Mouse (Mus musculus) layer of hippocampus, postnatal 25 days (tissue): ENCODE data around the gene Trap1. TPM values are rescaled to one million over a fixed set of nuclear protein-coding genes. Genes with fewer than 3 reads are reported as not detected.
"Not testable (repeated sequence)": the region's sequence is repeated elsewhere in the genome, so short reads cannot be mapped to it uniquely, and the experiment has no call there.

Experiments used
- DNase-seq, 2 experiments: peaks; one replicate each; pipeline ENCODE4 v3.0.0; 2022; ENCODE audit warnings: mixed read lengths in 2 of 2, low spot score in 1 of 2; ENCODE audit errors: extremely low spot score in 1 of 2
- total RNA-seq, 2 experiments: library from RNA; stranded (reverse); gene quantifications; 2 replicates each; pipeline ENCODE4 v1.2.3; 2021

Trap1 gene
- total RNA-seq, 2 experiments from 2014 or later, result 65.0 to 73.1 TPM

DNA sequence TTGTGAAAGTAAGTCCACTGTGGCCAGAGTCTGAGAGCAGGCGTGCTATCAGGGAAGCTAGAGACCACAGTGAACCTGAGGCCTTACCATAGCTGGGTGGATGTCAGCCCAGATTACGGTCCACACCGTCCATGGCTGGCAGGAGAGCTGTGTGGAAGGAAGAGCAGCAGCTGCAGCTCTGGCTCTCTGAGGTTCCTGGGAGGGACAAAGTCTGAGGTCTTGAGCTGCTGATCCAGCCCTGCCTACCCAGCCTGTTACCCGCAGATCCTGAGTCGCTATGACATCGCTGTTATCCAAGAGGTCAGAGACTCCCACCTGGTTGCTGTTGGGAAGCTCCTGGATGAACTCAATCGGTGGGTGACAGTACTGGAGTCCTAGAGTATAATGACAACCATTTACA is 39.9 kb downstream of the Trap1 start:
- DNase-seq, result no peak

DNA sequence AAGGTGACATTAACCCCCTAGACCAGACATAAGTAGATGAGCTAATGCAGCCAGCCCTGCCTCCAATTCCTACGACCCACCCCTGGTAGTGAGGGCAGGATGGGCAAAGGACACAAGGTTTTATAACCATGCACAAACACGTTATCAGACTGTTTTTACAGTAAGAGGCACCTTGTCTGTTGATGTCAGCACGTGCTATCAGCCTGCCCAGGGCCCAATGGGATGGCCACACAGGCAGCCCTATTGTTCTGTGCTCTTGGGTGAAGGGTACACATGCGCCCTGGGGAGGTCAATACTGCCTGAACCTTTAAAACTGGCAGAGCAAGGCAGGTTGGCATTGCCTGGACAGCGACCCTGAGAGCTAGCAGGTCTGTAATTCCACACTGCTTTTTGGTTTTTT is 40.8 kb downstream of the Trap1 start, which contains the start of gene Dnase1:
Gene Dnase1, plus strand, starts transcription at position 136 of the 400 bp plus-strand sequence.
- DNase-seq, result no peak

DNA sequence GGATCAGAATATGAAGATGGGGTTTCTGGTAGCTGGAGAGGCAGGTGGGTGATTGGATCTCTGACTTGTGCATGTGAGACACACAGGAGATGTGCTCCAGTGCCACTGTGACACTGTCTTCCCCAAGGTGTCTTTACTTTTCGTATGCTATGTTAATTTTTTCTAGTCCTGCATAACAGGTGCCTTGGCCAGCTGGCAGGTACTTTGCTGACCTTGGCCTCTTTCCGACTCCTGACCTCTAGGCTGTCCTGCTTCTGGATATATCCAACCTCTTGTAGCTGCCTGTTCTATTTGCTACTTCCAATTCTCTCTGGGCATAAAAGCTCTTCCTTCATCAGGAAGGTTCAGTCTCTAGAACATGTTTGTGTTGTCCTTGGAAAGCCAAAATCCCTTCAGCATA is 42.1 kb downstream of the Trap1 start:
- DNase-seq, result no peak

DNA sequence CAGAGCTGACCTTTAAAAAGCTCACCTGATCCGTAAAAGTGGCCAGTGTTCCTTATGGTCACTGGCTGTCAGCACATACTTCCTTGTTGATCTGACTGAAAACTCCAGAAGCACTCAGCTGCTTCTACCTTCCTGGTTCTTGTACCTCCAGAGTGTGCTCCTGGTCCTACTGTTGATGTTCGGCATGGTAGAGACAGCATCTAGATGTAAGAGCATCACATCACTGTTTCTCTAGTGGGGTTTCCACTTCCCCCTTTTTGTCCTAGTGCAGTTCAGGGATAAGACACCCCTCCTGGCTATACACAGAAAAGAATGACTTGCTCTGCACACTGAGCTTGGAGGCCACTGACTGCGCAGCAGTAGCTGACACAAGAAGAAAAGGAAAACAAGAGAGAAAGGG is 43.2 kb downstream of the Trap1 start:
- DNase-seq, result no peak

DNA sequence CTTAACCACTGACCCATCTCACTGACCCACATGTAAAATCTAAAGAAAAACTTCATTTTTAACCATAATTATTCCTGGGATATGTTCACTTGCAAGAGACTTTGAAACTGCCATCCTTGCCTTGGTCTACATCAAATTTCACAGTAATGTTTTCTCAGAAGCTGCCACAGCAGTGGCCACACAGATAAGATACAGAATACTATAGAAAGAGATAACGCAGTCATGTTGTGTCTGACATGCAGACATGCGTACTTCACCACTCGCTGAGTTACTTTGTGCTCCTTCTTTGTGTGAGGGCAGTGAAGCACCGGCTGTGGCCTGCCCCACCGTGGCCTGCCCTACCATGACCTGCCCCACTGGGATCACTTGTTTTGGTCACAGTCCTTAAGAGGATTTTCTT is 43.7 kb downstream of the Trap1 start:
- no peak for DNase-seq

DNA sequence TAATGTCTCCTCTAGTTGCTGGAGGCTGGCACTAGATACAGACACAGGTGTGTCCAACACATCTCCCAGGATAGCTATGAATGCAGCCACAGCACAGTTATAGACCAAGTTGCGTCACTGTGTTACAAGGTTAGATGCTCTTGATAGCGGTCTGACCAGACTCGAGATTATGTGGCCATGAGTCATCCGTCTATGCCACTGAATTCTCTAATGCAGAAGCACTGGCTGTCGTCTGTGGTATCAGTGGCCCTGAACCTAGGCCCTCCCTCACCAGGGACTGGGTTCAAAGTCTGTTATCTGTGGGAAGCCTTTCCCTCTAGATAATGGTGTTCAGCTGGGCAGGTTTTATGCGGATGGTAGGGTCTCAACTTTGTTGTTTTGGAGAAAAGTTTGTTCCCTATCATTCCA is 45.3 kb downstream of the Trap1 start:
- DNase-seq, result no peak

DNA sequence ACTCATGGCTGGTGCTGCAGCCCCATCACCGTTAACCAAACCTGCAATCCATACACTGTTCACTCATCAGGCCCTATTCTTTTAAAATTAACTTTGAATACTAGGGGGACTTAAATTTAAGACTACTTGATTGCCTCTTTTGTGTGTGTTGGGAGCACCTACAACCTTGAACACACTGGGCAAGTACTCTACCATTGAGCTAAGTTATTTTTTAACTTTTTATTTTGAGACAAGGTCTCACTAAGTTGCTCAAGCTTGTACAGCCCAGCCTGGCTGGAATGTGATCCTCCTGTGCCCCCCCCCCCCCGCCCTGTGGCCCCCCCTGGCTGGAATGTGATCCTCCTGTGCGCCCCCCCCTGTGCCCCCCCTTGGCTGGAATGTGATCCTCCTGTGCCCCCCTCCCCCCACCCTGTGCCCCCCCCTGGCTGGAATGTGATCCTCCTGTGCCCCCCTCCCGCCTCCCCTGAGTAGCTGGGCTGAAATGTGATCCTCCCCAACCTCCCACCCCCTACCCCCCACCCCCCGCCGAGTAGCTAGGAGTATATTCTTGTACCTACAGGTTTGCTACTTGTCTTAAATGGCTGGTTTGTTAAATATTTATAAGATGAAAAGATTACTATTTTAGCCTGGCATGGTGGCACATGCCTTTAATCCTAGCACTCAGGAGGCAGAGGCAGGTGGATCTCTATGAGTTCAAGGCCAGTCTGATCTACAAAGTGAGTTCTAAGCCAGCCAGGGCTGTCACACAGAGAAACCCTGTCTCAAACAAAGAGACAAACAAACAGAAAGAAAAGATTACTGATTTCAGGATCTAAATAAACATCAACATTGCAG is 46.0 kb downstream of the Trap1 start:
- DNase-seq, result no peak

DNA sequence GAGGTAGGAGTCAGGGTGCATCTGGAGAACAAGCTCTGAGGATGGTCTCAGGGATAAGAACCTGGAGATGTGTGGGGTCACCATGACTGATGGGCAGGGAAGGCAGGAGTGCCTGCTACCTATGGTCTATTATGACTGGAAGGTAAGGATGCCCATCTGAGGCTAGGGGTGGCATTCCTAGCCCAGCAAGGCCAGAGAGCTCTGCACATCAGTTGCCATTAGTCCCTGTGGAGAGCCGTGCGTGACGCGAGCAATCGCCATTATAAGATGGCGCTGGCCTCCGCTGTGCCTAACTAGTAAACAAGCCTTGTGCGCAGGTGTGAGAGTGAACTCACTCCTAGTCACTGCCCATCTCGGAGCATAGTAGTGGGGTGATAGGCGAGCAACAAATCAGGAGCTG is 47.1 kb downstream of the Trap1 start:
- DNase-seq, result no peak

DNA sequence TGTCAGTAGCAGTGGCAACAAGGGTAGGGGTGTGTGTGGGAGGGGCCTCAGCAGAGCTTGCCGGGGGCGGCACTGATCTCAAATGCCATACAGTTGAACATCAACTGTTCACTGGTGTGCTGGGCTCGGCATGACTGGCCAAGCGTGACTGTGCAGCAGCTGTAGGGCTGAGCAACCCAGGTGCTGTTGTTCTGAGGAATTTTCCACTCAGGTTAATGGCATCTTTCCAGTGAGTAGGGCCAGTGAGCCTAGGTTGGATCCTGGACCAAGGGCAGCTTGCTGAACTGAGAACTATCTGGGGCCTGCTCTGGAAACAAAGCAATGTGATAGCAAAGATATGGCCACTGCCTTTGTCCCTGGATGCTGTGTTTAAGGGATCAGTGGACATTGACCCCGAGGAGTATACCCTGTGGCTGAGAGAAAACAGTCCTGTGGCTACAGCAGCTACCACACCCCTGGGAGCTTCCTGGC is 48.2 kb downstream of the Trap1 start:
- DNase-seq, result no peak

DNA sequence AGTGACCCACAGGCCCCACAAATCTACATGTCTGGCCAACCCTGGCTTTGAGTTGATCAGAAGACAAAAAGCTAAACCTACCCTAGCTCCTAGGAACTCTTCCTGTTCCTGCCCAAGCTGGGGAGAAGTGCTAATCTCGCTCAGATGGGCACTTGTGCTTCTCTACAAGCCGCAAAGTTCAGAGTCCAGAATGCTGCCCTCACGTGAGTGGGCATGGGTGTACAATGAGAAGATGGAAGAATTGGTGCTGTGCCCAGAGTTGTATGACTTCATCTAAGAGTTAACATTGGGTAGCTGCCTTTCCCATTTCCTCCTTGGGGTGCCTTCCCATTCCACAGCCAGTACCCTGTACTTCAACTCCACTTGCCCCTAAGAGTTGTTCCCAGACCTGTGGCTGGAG is 50.4 kb downstream of the Trap1 start:
- DNase-seq, result no peak

DNA sequence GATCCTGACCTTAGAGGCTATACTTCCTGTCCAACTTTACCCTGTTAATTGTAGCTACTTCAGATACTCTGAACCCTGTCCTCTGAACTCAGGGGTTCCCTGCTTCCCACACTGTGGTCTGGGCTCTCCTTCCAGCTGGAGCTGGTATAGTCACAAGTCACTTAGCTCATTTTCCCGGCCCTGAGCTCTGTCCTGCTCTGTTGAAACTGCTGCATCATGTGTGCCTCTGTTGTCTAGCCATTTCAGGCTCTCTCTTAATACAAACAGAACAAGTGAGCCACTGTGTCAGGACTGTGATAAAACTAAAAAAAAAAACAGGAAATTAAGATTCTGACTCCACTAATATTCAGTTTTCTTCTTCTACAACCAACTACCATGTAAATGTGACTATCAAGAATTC is 51.0 kb downstream of the Trap1 start:
- no peak for DNase-seq

DNA sequence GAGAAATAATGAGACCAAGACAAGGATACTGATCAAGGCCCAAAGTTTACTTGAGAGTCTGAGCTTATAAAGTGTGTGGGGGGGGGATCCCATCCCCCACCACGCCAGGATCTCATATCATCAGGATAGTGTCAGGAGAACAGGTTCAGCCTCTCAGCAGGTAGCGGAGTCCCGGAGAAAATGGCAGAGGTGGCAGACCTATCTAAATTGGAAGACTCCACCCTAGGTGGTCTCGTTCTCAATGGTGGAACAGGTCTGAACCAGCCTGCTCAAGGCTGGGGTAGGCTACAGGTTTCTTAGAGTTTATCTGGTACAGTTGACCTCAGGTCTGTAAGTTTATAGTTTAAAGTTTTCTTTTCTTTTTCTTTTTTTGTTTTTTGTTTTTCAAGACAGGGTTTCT is 54.9 kb downstream of the Trap1 start:
- DNase-seq, result no peak

DNA sequence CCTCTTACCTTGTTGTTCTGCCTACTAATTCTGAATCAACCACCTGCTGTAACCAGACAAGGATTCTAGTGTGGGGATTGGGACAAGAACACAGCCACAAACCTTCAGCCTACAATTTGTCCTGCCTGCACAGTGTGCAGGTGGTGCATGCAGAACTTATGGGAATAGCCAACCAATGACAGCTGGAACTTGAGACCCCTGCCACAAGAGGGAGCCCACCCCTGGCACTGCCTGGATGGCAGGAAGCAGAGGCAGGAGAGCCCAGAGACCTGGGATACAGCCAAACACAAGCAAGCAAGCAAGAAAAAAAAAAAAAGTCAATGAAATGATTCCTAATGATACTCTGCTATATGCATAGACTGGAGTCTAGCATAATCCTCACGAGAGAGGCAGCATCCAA is 56.4 kb downstream of the Trap1 start:
- no peak for DNase-seq

DNA sequence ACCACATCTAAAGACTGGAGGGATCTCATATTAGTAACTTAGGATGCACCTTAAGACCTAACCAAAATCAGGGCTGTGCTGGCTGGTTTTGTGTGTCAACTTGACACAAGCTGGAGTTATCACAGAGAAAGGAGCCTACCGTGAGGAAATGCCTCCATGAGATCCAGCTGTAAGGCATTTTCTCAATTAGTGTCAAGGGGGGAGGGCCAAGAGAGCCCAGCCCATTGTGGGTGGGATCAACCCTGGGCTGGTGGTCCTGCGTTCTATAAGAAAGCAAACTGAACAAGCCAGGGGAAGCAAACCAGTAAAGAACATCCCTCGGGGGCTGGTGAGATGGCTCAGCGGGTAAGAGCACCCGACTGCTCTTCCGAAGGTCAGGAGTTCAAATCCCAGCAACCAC is 60.2 kb downstream of the Trap1 start:
- DNase-seq, result not testable (repeated sequence)

DNA sequence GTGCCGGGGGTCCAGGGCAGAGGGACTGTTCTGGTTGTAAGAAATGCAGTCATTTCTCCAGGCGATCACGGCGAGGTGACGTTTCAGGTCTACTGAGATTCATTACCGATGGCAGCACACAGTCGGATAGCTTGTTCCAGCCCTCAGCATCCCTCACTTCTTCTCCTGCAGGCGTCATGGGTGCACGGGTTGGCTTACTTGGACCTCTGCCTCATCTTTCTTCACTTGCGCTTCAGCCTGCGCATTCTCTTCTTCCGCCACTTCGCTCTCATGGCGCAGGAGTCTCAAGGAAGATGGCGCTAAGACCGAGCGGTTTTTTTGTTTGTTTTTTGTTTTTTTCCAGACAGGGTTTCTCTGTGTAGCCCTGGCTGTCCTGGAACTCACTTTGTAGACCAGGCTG is 60.8 kb downstream of the Trap1 start:
- DNase-seq, result not testable (repeated sequence)

DNA sequence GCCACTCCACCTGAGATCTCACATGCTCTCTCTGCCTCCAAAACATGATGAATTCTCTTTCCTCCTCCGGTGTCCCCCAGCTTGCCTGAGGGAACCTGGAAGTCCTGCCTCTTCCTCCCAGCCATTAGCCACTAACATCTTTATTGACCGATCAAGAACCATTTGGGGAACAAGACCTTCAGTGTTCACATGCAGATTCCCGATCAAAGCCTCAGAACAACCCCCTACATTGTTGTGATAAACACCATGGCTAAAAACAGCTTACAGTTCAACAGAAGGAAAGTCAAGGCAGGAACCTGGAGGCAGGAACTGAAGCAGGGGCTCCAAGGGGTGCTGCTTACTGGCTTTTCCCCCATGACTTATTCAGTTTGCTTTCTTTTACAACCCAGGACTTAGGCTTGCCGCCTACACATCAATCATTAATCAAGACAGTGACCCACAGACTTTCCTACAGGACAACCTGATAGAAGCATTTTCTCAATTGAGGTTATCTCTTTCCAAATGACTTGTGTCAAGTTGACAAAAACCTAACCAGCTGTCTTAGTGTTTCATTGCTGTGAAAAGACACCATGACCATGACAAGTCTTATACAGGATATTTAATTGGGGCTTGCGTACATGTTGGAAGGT is 63.5 kb downstream of the Trap1 start:
- DNase-seq, result no peak

DNA sequence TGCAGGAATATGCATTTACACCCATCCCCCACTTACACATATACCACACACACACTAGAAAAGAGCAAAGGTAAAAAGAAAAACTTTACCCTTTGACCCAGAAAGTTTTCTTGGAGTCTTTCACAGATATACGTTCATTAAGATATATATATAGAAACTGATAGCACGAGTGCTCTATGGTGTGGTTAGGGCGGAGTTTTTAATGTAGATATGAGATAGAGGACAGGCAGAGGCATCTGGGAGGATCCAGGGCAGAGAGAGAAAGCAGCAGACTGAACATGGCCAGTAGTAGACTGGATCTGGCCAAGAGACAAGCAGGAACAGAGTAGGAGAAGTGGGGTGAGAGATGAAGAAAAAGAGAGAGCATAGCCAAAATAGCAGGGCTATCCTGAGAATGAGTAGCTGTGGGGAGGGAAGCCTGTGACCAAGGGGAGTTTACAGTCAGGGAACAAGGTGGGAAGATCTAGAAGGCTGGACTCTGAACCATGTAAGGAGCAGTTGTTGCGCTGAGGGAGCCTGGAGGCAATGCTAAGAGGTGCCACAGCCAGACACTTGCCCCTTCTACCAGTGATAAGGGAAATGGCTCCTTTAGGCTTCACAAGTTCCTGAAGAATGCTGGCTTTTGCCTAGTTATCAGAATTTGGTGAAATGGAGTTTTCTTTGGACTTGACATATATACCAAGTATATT is 64.6 kb downstream of the Trap1 start:
- DNase-seq, result no peak

DNA sequence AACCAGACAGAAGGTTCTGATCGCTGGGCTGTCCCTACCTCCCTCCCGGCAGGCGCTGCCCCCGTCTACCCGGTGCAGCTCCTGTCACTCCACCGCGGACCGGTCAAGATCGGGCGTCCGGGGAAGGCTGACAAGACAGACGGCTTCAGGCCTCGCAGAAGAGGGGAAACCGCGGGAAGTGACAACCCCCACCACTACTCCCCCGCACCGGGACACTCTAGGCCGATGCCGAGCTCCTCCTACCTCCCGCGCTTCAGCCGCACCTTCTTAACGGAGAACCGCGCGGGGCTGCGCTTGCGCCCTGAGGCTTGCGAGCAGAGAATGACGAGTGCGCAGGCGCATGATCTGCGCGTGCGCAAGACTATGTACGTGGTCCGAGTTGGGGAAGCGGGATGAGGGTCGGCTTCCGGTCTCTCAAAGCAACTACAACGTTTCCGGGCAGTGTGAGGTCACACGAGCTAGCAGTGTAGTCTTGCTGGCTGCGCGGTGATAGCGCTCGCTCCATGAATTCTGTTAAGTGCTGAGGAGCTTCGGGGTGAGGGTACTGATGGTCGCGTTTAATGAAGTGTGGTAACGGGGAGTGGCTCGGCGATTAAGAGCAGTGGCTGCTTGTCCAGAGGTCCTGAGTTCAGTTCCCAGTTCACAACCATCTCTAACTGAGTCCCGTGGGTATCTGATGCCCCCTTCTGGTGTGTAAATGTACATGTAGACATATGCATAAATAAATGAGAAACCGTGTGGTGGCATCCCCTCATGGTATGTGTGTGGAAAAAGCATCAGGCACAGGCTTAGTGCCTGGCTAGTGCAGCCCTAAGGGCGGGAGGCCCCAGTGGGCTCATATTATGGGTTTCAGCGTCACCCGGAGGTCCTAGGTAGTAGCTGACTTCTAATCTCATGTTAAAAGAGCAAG is 73.9 kb downstream of the Trap1 start, which contains the start of gene Slx4:
Gene Slx4, minus strand, starts transcription at position 282 of the 910 bp plus-strand sequence.
- DNase-seq, result peak; percentile 91 to 97
